Mouse (Mus musculus): ENCODE data around the gene Muc13. TPM values are rescaled to one million over a fixed set of nuclear protein-coding genes. Genes with fewer than 3 reads are reported as not detected.
A peak's percentile ranks its signal among the peaks of the same experiment; 100 is the strongest.

The Muc13 gene
- polyA plus RNA-seq, 1 experiment from 2014 or later = 37.0 TPM

- Histone ChIP-seq H3K4me2 (ENCODE audit: low read depth, low read length) (peak overlapping the region; percentile 77), H3K4me1 (ENCODE audit: control insufficient read depth, insufficient read depth, low read length) (peaks cover 37% of the 10 kb centered on the region), H3K9me3 (replicated peaks; ENCODE audit: control insufficient read depth, low read length) (no peaks in the 10 kb centered on the region), H3K4me3 (replicated peaks; ENCODE audit: low read length) (peak overlapping the region; percentile 86), H3K36me3 (ENCODE audit: control insufficient read depth, insufficient read depth, low read length) (no peaks in the 10 kb centered on the region), H3K9ac (ENCODE audit: low read length) (peak overlapping the region; percentile 91), H3K27ac (ENCODE audit: low read length) (peak overlapping the region; percentile 89), H3K27me3 (ENCODE audit: control insufficient read depth, insufficient read depth, low read length) (no peaks in the 10 kb centered on the region)
- under 1% methylated on average over 76 of the region's 76 CpGs for WGBS
- peak; percentile 69; the same call in 1 of the 2 replicates for ATAC-seq (ENCODE audit: insufficient read depth, low FRiP score)
Observed at GRCm38 (mm10) chr16:33829842-33830511, 36.1 kb downstream of the Muc13 start.

- Histone ChIP-seq H3K27ac (ENCODE audit: low read length) (peak overlapping the region; percentile 89), H3K9ac (ENCODE audit: low read length) (peak overlapping the region; percentile 91), H3K4me1 (ENCODE audit: control insufficient read depth, insufficient read depth, low read length) (peaks cover 37% of the 10 kb centered on the region), H3K4me2 (ENCODE audit: low read depth, low read length) (peak overlapping the region; percentile 77), H3K4me3 (replicated peaks; ENCODE audit: low read length) (peak overlapping the region; percentile 86), H3K27me3 (ENCODE audit: control insufficient read depth, insufficient read depth, low read length) (no peaks in the 10 kb centered on the region), H3K36me3 (ENCODE audit: control insufficient read depth, insufficient read depth, low read length) (no peaks in the 10 kb centered on the region), H3K9me3 (replicated peaks; ENCODE audit: control insufficient read depth, low read length) (no peaks in the 10 kb centered on the region)
- 6% methylated on average over 18 of the region's 18 CpGs for WGBS
- ATAC-seq (ENCODE audit: insufficient read depth, low FRiP score) = no peak
Observed at GRCm38 (mm10) chr16:33830512-33831105, 36.8 kb downstream of the Muc13 start.

GRCm38 (mm10) chr16:33832057-33832456 is 38.2 kb downstream of the Muc13 start:
- H3K9me3 ChIP-seq (replicated peaks; ENCODE audit: control insufficient read depth, low read length) = no peaks in the 10 kb centered on the region
- no peaks in the 10 kb centered on the region for H3K27me3 ChIP-seq (ENCODE audit: control insufficient read depth, insufficient read depth, low read length)
- peak overlapping the region; percentile 81 for H3K27ac ChIP-seq (ENCODE audit: low read length)
- peak overlapping the region; percentile 67; the same call in 1 of the 2 replicates for H3K4me2 ChIP-seq (ENCODE audit: low read depth, low read length)
- ATAC-seq (ENCODE audit: insufficient read depth, low FRiP score) = no peak
- WGBS = 64% methylated on average over 6 of the region's 6 CpGs
- no peak overlapping the region; the same call in 1 of the 2 replicates for H3K9ac ChIP-seq (ENCODE audit: low read length)
- H3K4me3 ChIP-seq (replicated peaks; ENCODE audit: low read length) = no peak overlapping the region
- H3K4me1 ChIP-seq (ENCODE audit: control insufficient read depth, insufficient read depth, low read length) = peaks cover 37% of the 10 kb centered on the region
- H3K36me3 ChIP-seq (ENCODE audit: control insufficient read depth, insufficient read depth, low read length) = no peaks in the 10 kb centered on the region

- peak overlapping the region; percentile 60 for H3K9ac ChIP-seq (ENCODE audit: low read length)
- ATAC-seq (ENCODE audit: insufficient read depth, low FRiP score) = no peak
- WGBS = 6% methylated on average over 21 of the region's 21 CpGs
Observed at GRCm38 (mm10) chr16:33832728-33833428, 39.0 kb downstream of the Muc13 start.

GRCm38 (mm10) chr16:33833429-33833753 is 39.6 kb downstream of the Muc13 start:
- WGBS = 20% methylated on average over 5 of the region's 5 CpGs
- Histone ChIP-seq H3K4me1 (ENCODE audit: control insufficient read depth, insufficient read depth, low read length) (peaks cover 37% of the 10 kb centered on the region), H3K27me3 (ENCODE audit: control insufficient read depth, insufficient read depth, low read length) (no peaks in the 10 kb centered on the region), H3K9me3 (replicated peaks; ENCODE audit: control insufficient read depth, low read length) (no peaks in the 10 kb centered on the region), H3K36me3 (ENCODE audit: control insufficient read depth, insufficient read depth, low read length) (no peaks in the 10 kb centered on the region), H3K4me3 (replicated peaks; ENCODE audit: low read length) (peak overlapping the region; percentile 42), H3K9ac (ENCODE audit: low read length) (peak overlapping the region; percentile 60), H3K4me2 (ENCODE audit: low read depth, low read length) (peak overlapping the region; percentile 67), H3K27ac (ENCODE audit: low read length) (peak overlapping the region; percentile 81)
- no peak for ATAC-seq (ENCODE audit: insufficient read depth, low FRiP score)

More at GRCm38 (mm10) chr16:33832728-33833428, 39.0 kb downstream of the Muc13 start:
- Histone ChIP-seq H3K4me3 (replicated peaks; ENCODE audit: low read length) (peak overlapping the region; percentile 42), H3K4me1 (ENCODE audit: control insufficient read depth, insufficient read depth, low read length) (peaks cover 37% of the 10 kb centered on the region), H3K27me3 (ENCODE audit: control insufficient read depth, insufficient read depth, low read length) (no peaks in the 10 kb centered on the region), H3K4me2 (ENCODE audit: low read depth, low read length) (peak overlapping the region; percentile 67), H3K9me3 (replicated peaks; ENCODE audit: control insufficient read depth, low read length) (no peaks in the 10 kb centered on the region), H3K36me3 (ENCODE audit: control insufficient read depth, insufficient read depth, low read length) (no peaks in the 10 kb centered on the region), H3K27ac (ENCODE audit: low read length) (peak overlapping the region; percentile 81)

- peak; percentile 55 for ATAC-seq (ENCODE audit: insufficient read depth, low FRiP score)
Observed at GRCm38 (mm10) chr16:33833781-33834482, 40.1 kb downstream of the Muc13 start.

GRCm38 (mm10) chr16:33836676-33837075 is 42.8 kb downstream of the Muc13 start:
- Histone ChIP-seq H3K4me1 (ENCODE audit: control insufficient read depth, insufficient read depth, low read length) (peaks cover 32% of the 10 kb centered on the region), H3K4me3 (replicated peaks; ENCODE audit: low read length) (no peak overlapping the region), H3K27ac (ENCODE audit: low read length) (peak overlapping the region; percentile 55; the same call in 1 of the 2 replicates), H3K9ac (ENCODE audit: low read length) (no peak overlapping the region), H3K36me3 (ENCODE audit: control insufficient read depth, insufficient read depth, low read length) (no peaks in the 10 kb centered on the region), H3K27me3 (ENCODE audit: control insufficient read depth, insufficient read depth, low read length) (no peaks in the 10 kb centered on the region), H3K9me3 (replicated peaks; ENCODE audit: control insufficient read depth, low read length) (no peaks in the 10 kb centered on the region), H3K4me2 (ENCODE audit: low read depth, low read length) (no peak overlapping the region)
- ATAC-seq (ENCODE audit: insufficient read depth, low FRiP score) = no peak
- WGBS = 66% methylated on average over 3 of the region's 3 CpGs

More at GRCm38 (mm10) chr16:33833781-33834482, 40.1 kb downstream of the Muc13 start:
- H3K4me2 ChIP-seq (ENCODE audit: low read depth, low read length) = peak overlapping the region; percentile 67
- peak overlapping the region; percentile 42 for H3K4me3 ChIP-seq (replicated peaks; ENCODE audit: low read length)
- peak overlapping the region; percentile 60 for H3K9ac ChIP-seq (ENCODE audit: low read length)
- peaks cover 36% of the 10 kb centered on the region for H3K4me1 ChIP-seq (ENCODE audit: control insufficient read depth, insufficient read depth, low read length)
- H3K27ac ChIP-seq (ENCODE audit: low read length) = peak overlapping the region; percentile 81
- no peaks in the 10 kb centered on the region for H3K9me3 ChIP-seq (replicated peaks; ENCODE audit: control insufficient read depth, low read length)
- 8% methylated on average over 25 of the region's 25 CpGs for WGBS
- H3K27me3 ChIP-seq (ENCODE audit: control insufficient read depth, insufficient read depth, low read length) = no peaks in the 10 kb centered on the region
- H3K36me3 ChIP-seq (ENCODE audit: control insufficient read depth, insufficient read depth, low read length) = no peaks in the 10 kb centered on the region

GRCm38 (mm10) chr16:33837191-33837590 is 43.4 kb downstream of the Muc13 start:
- ATAC-seq (ENCODE audit: insufficient read depth, low FRiP score) = no peak
- H3K4me1 ChIP-seq (ENCODE audit: control insufficient read depth, insufficient read depth, low read length) = peaks cover 31% of the 10 kb centered on the region
- H3K4me3 ChIP-seq (replicated peaks; ENCODE audit: low read length) = no peak overlapping the region
- 63% methylated on average over 3 of the region's 3 CpGs for WGBS
- H3K9me3 ChIP-seq (replicated peaks; ENCODE audit: control insufficient read depth, low read length) = no peaks in the 10 kb centered on the region
- H3K9ac ChIP-seq (ENCODE audit: low read length) = 0 out of 2 replicates have a peak overlapping the region, but pooled peaks have one; percentile 2
- H3K4me2 ChIP-seq (ENCODE audit: low read depth, low read length) = no peak overlapping the region
- no peak overlapping the region for H3K27ac ChIP-seq (ENCODE audit: low read length)
- H3K27me3 ChIP-seq (ENCODE audit: control insufficient read depth, insufficient read depth, low read length) = no peaks in the 10 kb centered on the region
- no peaks in the 10 kb centered on the region for H3K36me3 ChIP-seq (ENCODE audit: control insufficient read depth, insufficient read depth, low read length)
